Mouse (Mus musculus) layer of hippocampus, adult 11-12 months (tissue): Measurements from ENCODE around the gene Coro7.

Source experiments
- DNase-seq: peaks from one replicate; pipeline ENCODE4 v3.0.0; 2022; ENCODE audit warnings: low spot score

Coro7 gene

GRCm38 (mm10) chr16:4648416-4649023 is 31.1 kb downstream of the Coro7 start:
- DNase-seq: no peak

DNA sequence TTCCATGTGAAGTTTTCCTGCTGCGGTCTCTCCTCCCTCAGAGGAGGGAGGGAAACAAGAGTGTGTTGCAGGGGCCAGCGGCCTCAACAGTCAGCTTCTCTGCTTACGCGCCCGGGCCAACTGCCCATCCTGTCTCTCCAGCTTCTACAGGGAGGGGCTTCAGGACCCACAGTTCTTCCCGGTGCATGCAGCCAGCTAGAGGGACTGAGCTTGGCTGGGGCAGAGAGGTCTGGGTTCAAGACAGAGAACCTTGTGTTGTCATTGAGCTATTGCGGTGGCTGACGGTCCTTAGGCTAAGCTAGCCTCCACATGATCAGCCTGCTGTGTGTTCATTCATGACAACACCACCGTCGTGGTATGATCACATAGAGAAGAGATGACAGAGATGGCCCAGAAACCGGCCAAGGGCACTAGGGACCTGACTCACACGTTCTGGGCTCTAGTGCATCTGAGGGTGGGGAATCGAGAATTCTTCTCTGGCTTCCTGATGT is 31.9 kb downstream of the Coro7 start:
- DNase-seq: no peak

GRCm38 (mm10) chr16:4646831-4647230 is 32.7 kb downstream of the Coro7 start:
- no peak for DNase-seq

DNA sequence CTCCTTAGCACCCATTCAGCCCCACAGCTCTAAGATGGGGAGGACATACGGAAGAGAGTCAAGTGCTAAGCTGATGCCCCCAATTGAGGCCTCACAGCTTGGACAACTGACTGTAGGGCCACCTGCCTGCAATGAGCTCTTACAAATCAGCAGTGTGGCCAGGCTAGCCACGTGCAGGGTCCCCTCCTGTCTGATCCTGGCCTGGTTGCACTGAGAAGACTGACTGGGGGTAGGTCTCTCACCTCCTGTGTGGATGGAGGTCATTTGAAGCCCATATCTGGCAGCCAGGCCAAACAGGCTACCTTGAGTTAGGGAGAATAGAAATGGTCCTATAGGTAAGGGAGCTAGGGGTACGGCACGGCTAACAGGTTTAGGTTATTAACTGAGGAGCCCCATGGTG is 33.7 kb downstream of the Coro7 start:
- DNase-seq: no peak

DNA sequence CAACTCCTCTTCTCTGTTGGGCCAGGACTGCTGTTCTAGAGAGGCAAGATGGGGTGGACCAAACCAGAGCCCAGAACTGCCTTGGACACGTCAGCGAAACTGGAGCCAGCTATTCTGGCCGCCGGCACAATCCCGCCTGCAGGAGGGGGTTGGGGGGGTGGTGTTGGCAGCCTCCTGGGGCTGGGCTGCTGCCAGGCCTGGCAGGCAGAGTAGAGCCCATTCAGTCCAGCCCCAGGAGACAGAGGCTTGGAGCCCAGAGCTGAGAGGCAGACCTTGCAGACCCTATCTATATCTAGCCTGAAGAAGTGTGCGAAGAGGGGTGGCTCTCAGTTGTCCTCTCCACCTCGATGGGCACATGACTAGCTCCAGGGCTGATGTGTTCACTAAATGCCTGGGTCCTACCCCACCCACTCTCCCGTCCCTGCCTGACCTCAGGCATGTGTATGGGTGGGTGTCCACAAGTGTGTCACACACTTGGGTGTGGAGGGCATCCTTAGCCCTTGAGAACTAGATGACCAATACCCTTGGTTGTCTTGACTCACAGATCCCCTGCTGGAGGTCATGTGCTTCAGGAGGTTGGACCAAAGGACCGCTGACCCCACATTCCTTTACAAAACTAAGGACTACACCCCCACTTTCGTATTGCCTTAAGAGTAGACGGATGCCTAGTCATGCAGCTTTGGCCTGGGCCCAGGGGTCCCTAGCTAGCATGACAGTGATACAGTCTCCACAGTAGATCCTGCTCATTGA is 35.7 kb downstream of the Coro7 start:
- peak; percentile 81 for DNase-seq

GRCm38 (mm10) chr16:4642937-4643336 is 36.6 kb downstream of the Coro7 start:
- no peak for DNase-seq

DNA sequence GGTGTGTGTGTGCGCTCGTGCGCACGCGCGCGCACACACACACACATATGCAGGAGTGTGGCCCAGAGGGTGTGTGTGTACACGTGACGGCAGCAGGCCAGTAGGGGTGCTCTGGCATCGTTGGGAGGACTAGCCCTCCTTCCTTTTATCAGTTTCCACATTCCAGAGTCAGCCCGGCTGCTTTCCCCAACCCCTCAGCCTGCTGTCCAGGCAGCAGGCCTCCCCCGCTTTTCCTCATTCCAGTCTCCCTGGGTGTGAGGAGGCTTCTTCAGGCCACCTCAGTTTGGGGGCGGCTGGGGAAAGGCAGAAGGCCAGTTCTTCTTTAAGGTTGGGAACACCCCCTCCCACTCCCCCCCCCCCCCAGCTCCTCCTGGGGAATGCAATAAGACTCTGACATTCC is 37.4 kb downstream of the Coro7 start:
- no peak for DNase-seq

GRCm38 (mm10) chr16:4641119-4641838 is 38.3 kb downstream of the Coro7 start:
- no peak for DNase-seq

DNA sequence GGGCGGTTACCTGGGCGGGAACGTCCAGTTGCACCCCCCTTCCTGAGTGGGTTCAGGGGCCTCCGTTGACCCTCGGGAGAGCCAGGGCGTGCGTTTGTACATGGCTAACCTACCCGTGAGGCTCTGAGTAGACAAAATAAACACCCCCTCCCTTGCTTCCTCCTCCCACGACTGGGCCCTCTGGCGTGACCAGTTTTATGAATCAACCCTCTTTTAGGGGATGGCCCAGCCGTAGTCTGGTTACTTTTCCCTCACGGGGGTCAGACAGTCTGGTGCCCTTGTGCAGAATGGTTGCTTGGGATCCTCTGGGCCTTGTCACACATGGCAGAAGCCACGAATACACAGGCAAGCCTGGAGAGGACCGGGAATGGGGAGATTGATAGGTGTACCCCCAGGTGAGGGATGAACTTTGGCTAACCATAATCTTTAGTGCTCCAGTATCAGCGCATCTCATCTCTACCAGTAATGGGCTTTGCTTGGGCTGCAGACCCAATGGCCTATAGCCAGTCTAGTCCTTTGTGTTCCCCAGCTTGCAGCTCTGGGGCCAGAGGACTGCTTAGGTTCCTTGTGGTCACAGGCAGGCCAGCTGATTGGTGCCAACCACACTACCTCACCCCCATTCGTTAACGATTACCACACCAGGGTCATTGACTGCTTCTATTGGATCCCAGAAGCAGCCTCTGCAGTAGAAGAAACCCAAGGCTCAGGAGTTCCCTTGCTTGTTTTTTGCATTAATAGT is 39.1 kb downstream of the Coro7 start:
- DNase-seq: no peak

- DNase-seq: peak; percentile 71
Measured at GRCm38 (mm10) chr16:4639831-4640237, 39.7 kb downstream of the Coro7 start, which contains the start of the genes Vasn and Dnaja3. Gene Vasn (plus strand): TSS chr16:4639941. Gene Dnaja3 (plus strand): TSS chr16:4639989.

DNA sequence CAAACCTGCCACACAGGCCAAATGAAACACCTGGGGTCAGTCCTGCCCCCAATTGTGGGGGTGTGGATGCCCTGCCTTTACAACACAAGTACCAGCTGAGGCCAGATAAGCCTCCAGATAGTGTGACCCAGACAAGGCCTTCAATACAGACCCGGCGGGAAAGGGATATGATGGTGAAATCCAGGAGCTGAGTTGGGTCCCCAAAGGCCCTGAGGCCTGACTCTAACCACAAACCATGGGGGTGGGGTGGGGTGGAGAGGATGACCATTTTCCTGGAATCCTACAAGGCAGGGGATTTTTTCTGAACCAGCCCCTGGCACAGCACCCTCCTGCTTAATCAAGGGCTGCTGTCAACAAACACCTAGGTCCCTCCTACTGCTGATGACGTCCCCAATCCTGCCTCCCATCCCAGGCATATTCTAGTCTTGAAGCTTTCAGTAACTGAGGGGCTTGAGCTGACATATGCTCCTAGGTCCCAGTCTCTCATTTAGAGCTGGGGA is 40.6 kb downstream of the Coro7 start:
- no peak for DNase-seq

DNA sequence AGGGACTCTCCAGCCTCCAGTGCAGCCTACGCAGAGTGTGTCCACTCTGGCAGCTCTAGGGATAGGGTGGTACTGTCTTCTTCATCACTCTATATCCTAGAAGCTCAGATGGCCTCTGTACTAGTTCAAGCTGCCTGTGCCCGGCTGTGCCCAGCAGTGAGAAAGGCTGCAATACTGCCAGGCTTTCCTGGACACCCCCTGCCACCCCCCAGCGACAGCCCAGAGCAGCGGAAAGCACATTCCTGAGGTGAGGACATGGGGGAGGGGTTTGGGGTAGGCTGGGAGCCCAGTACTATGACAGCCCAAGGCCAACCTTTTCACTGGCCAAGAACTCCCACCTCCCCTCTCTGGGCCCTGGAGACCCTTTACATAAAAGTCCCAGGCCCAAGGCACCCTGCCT is 43.8 kb downstream of the Coro7 start:
- no peak for DNase-seq

DNA sequence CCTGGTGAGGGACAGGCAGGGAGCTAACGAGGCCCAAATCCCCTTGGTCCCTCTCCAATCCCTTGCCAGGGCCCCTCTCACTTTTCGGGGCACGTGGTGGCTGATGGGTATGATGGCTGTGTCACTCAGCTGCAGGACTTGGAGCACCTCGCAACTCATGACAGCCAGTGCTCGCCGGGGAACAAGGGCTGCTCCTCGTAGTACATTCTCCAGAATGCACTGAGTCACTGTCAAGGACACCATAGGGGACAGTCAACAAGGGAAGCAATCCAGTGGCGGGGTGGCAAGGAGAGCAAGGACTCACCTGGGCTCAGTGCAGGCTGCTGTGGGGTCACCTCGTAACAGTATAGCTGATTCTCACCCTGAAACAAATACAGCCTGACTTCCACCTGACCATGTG is 44.9 kb downstream of the Coro7 start:
- no peak for DNase-seq

- DNase-seq: no peak
Measured at GRCm38 (mm10) chr16:4633661-4634060, 45.9 kb downstream of the Coro7 start.

GRCm38 (mm10) chr16:4632050-4632449 is 47.5 kb downstream of the Coro7 start:
- no peak for DNase-seq

- peak; percentile 79 for DNase-seq
Measured at GRCm38 (mm10) chr16:4629950-4630349, 49.6 kb downstream of the Coro7 start.

DNA sequence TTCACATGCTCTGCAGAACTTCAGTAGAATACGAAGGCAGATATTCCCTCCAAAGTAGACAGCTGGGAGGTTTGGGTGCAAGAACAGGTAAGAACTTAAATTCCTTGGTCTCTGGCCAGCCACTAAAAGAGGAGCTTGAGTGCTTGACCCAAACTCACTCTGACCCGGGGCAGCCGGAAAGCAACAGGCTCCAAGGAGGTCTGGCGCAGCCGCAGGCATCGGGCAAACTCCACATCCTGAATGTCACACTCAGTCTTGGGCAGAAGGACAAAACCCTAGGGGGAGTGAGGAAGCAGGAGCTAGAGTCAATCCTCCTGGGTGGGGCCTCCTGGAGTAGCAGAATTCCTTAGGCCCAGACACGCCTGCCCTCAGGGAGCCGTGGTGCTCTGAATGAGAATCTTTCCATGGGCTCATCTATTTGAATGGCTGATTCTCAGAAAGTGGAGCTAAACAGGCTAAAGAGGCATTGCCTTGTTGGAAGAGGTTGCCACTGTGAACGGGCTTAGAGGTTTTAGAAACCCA is 50.6 kb downstream of the Coro7 start:
- DNase-seq: no peak

DNA sequence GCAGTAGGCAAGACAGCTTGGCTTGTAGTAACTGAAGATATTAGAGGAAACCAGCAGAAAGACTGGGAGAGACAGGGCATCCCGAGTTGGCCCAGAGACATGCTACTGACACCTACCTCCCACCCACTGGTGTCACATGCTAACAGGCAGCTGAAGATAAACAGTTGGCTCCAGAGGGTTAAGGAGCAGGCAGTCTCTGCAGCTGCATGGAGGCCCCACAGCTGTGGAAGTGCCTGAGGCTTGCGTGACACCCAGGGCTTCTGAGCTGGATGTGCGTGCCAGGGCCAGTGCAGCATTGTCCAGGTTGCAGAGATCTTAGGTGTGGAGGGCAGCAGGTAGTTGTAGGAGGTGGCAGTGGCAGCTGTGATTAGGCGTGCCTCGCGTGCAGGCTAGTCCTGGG is 52.5 kb downstream of the Coro7 start:
- no peak for DNase-seq

DNA sequence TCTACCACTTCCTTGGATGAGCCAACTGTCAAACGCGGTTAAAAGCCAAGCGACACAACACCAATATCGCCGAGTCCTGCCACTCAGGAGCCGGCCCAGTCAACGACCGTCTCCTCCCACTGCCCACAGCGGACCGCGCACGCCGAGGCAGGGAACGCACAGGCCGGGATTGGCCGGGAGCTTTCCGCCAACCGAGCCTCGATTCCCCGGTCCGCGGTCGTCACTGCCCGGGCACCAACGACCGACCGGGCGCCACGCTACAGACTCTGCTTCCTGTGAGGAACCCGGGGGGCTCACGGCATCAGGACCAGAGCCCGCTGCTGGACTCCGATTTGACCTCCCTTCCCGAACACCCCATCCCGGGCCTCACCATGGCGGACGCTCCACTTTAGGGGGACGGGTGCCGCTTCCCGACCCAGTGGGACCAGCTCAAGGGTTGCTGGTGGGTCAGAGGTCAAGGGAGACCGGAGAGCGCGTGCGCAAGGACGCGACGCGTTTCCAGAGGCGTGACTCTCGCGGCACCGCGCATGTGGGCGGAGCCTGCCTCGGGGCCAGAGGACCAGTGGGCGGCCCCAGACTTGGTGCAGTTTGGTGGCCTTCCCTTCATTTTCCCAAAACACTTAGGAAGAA is 55.0 kb downstream of the Coro7 start, which contains the start of gene Pam16:
Pam16 (minus strand) TSS at position 508 of the 630 bp plus-strand sequence.
- DNase-seq: peak; percentile 92

GRCm38 (mm10) chr16:4624074-4624473 is 55.5 kb downstream of the Coro7 start:
- no peak for DNase-seq

DNA sequence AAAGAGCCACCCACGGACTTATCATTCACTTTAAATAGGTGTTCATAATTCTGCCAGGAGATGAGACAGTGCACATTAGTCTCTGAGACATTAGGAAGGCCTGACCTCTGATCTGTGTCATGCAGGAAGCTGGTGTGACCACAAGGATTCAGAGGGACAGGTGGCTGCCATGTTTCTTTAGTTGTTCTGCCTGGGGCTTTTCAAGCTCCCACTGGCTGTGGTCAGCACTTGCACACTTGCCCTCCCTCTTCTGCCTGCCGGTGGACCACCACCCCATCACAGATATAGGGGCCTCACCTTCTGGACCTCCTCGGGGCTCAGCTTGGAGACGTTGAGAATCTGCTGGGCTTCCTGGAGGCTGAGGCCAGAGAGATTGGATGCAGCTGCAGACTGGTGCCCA is 62.7 kb downstream of the Coro7 start:
- DNase-seq: no peak
